Mouse (Mus musculus): ENCODE results near the gene Ephb1.

DNA sequence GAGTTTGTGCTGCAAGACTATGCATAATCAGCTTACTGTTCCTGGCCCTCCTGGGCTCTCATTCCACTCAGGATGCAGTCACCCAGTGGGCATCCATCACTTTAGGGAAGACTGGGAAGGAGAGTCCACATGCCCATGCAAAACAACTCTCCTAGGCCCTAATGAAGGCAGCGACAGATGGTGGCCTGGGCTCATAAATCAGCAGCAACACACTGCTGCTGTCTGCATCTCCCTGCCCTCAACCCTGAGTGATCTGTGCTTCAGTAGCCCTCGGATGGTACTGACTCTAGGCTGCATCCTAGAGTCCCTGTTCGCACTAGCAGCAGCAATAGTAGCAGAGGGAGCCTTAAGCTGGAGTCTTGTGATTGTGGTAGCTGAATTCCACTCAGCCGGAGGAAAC, 114.3 kb downstream of the Ephb1 start:
- TF ChIP-seq CTCF (IDR thresholded peaks at IDR 0.05), result no peak
- TF ChIP-seq EP300 (IDR thresholded peaks at IDR 0.05), result no peak
